Mouse (Mus musculus) thymus, postnatal 25 days (tissue): ENCODE results near the gene Dnm1l.
A peak's percentile ranks its signal among the peaks of the same experiment; 100 is the strongest.
"Not testable (repeated sequence)": the region's sequence is repeated elsewhere in the genome, so short reads cannot be mapped to it uniquely, and the experiment has no call there.

Source experiments
- DNase-seq: peaks from one replicate; pipeline ENCODE4 v3.0.0; 2022

Dnm1l gene

GRCm38 (mm10) chr16:16358481-16359100, at the start of gene Dnm1l:
Gene Dnm1l, minus strand, starts transcription at chr16:16358959.
- peak; percentile 91 for DNase-seq

DNA sequence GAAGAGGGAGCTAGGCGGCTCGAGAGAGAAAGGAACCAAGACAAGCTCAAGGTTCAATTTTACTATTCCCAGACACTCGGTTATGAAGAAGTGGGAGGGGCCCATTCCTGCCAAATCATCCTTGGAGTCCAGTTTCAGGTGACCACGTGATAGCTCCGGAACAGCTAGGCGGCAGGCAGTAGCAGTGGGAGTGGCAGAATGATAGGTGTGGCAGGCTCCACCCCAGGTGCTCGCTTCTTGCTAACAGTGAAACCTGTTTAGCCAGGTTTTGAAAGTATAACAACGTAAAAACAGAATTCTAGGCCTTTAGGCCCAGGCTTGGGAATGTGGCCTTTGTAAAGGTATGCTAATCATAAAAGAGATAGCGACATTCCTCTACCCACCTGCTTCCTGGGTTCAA, 8.5 kb upstream of the Dnm1l start:
- not testable (repeated sequence) for DNase-seq

GRCm38 (mm10) chr16:16359101-16359482, 333 bp upstream of the Dnm1l start:
- not testable (repeated sequence) for DNase-seq

DNA sequence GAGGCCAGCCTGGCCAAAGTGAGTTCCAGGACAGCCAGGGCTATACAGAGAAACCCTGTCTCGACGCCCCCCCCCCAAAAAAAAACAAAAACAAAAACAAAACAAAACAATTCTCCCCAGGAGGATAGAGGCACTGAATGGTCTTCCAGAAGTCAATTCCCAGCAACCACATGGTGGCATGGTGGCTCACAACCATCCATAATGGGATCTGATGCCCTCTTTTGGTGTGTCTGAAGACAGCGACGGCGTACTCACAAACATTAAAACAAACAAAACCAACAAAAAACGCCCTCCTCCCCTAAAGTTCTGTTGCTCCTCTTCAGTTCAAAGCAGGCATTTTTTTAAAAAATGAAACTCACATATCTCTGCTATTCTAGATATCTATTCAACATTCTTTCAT, 851 bp downstream of the Dnm1l start:
- no peak for DNase-seq

DNA sequence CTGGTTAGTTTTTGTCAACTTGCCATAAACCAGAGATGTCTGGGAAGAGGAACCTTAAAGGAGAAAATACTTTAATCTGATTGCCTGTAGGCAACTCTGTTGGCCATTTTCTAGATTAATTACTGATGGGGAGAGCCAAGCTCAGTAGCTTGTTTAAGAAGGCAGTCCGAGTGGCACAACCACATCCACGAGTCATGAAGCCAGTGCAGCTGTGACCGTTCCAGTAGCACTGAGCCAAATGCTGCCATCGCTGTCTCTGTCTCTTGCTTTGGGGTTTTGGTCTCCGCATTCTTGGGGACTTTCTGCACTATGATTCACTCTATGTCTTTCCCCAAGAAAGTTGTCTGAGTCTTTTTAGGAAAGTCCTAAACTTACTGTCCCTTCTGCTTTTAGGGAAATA, 12.3 kb downstream of the Dnm1l start:
- no peak for DNase-seq

DNA sequence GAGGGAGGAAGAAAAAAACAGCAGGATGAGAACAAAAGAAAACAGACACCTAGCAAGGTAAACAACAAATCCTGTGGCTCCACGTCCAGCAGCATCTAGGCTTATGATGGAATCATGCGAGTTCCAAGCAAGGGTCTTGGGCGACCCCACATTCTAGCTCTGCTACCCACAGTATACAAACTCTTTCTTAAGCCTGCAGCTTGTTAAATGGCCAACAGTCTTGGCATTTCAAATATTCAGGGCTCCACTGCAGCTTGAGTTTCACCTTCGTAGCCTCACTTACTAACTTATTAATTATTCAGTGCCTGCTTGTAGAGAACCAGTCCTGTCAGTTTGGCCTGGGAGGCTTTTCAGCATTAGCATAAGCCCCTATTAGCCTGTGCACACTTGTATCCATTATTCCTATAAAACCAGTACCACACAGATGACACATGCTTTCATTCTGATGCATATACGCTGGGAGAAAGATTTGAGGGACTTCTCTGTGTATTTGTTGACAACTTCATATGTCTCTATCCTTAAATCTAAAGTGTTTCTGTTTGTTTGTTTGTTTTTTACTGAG, 32.9 kb downstream of the Dnm1l start:
- no peak for DNase-seq

DNA sequence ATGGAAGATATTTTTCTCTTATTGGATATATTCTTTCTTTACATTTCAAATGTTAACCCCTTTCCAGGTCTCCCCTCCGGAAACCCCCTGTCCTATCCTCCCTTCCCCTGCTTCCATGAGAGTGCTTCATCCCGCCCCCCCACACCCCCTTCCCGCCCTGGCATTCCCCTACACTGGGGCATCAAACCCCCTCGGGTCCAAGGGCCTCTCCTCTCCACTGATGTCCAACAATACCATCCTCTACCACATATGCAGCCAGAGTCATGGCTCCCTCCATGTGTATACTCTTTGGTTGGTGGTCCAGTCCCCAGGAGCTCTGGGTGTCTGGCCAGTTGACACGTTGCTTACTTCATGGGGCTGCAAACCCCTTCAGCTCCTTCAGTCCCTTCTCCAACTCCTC, 47.4 kb downstream of the Dnm1l start:
- no peak for DNase-seq

DNA sequence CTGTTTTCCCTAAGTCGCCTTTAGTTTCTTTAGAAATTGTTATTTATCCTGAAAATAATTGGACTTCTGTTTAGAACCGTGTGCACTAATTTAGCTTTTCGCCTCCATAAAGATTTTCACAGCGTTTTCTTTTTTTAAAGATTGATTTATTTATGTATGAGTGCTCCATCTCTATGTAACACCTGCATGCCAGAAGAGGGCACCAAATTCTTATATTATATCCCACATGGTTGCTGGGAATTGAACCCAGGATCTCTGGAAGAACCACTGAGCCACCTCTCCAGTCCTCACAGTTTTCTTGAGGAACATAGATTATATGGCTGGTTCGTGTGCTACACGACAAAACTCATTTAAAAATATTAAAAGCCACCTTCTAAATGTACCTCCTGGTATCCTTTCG, 54.9 kb downstream of the Dnm1l start:
- DNase-seq = no peak

- DNase-seq = peak; percentile 39
Observed at GRCm38 (mm10) chr16:16303138-16303827, 55.5 kb downstream of the Dnm1l start.

GRCm38 (mm10) chr16:16302369-16303137, 56.2 kb downstream of the Dnm1l start, which contains the start of gene Yars2:
Gene Yars2, plus strand, starts transcription at chr16:16302965.
- peak; percentile 88 for DNase-seq

- DNase-seq = no peak
Observed at GRCm38 (mm10) chr16:16273752-16274151, 85.0 kb downstream of the Dnm1l start.

DNA sequence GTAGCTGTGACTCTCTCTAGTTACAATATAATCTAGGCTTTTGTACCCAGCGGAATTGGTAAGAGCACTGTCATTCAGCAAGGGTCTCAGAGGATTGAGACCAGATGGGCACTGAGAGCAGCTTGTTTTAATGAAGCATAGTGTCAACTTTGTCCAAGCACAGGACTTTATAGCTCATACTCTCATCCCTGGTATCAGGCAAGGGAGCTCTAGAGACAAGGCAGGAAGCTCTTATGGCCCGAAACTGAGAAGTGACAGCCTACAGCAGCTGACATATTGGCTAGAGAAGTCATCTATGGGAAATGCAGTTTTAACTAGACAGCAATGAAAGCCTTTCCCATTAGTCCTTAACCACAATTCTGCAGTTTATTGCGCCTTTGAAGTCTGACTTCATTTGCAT, 85.8 kb downstream of the Dnm1l start:
- no peak for DNase-seq

GRCm38 (mm10) chr16:16262436-16262835, 96.3 kb downstream of the Dnm1l start:
- no peak for DNase-seq
